Mouse (Mus musculus): ENCODE measurements around the gene Umodl1.

DNA sequence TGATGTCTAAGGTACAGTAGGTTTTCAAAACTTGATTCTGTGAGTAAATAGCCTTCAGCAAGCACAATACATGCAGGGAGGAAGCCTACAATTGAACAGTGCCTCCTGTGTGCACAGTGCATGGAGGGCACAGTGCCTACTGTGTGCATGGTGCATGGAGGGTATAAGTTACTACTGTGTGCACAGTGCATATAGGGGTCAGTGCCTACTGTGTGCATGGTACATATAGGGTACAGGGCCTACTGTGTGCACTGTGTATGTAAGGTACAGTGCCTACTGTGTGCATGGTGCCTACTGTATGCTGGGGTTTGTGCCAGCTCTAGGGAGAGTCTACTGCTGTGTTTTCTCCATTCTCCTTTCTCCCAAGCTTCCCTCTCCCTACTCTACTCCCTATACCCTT, 40.2 kb upstream of the Umodl1 start:
- TF ChIP-seq EP300 (IDR thresholded peaks at IDR 0.05; ENCODE audit: low read length), result no peak
- TF ChIP-seq JUND (conservative IDR thresholded peaks at IDR 0.05; ENCODE audit: low read depth, low read length), result no peak
- no peak for TF ChIP-seq RAD21 (IDR thresholded peaks at IDR 0.05; ENCODE audit: low read depth, low read length)
- TF ChIP-seq ETS1 (conservative IDR thresholded peaks at IDR 0.05; ENCODE audit: low read depth, low read length), result no peak
- TF ChIP-seq CTCF (conservative IDR thresholded peaks at IDR 0.05 in 1 of 2, IDR thresholded peaks at IDR 0.05 in 1 of 2; ENCODE audit: low read depth in 2 of 2, low read length in 2 of 2), result no peak
- TF ChIP-seq CHD1 (IDR thresholded peaks at IDR 0.05; ENCODE audit: low read depth, low read length), result no peak
- no peak for TF ChIP-seq MYC (IDR thresholded peaks at IDR 0.05; ENCODE audit: low read depth, low read length)
- TF ChIP-seq ZC3H11A (IDR thresholded peaks at IDR 0.05; ENCODE audit: low read depth, low read length), result no peak
- TF ChIP-seq MEF2A (IDR thresholded peaks at IDR 0.05; ENCODE audit: borderline replicate concordance, low read depth, low read length), result no peak
- no peak for TF ChIP-seq ELF1 (IDR thresholded peaks at IDR 0.05; ENCODE audit: low read depth, low read length)

Data from CH12.LX (cell line).